Mouse (Mus musculus) C2C12 (cell line): Measurements from ENCODE around the gene Rnf4.

Experiments
- CEBPB ChIP-seq: IDR thresholded peaks from one replicate; pipeline ENCODE4 v1.6.1; 2011; ENCODE audit warnings: low read depth, mild to moderate bottlenecking, control low read depth, moderate library complexity
- CTCF ChIP-seq: IDR thresholded peaks from one replicate; pipeline ENCODE4 v1.5.1; 2011; ENCODE audit not compliant: control insufficient read depth, insufficient read depth, insufficient read length
- FOSL1 ChIP-seq: IDR thresholded peaks from one replicate; pipeline ENCODE4 v1.8.0; 2011; ENCODE audit warnings: mild to moderate bottlenecking, low read length; ENCODE audit not compliant: poor library complexity, insufficient read depth, severe bottlenecking
- MAX ChIP-seq: IDR thresholded peaks from one replicate; pipeline ENCODE4 v1.6.1; 2011; ENCODE audit warnings: mild to moderate bottlenecking, control low read depth
- MYOD1 ChIP-seq: IDR thresholded peaks from one replicate; pipeline ENCODE4 v1.6.1; 2011; ENCODE audit warnings: low read depth; ENCODE audit not compliant: control insufficient read depth, insufficient read length
- MYOG ChIP-seq: IDR thresholded peaks from one replicate; pipeline ENCODE4 v1.6.1; 2011; ENCODE audit not compliant: control insufficient read depth, insufficient read length; ENCODE audit errors: extremely low read depth
- USF1 ChIP-seq: IDR thresholded peaks from one replicate; pipeline ENCODE4 v1.6.1; 2011; ENCODE audit warnings: low read depth, mild to moderate bottlenecking, control low read depth, moderate library complexity

DNA sequence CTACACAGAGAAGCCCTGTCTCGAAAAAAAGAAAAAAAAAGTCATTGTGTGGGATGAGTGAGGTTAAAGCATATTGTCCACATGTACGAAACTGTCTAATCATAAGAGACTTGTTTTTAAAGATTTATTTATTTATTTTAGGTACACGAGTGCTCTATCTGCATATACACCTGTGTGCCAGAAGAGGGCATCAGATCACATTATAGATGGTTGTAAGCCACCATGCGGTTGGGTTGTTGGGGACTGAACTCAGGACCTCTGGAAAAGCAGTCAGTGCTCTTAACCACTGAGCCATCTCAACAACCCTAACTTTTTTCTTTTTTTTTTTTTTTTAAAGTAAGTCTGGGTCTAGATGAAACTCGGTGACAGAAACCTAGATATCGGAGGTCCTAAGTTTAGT, 42.7 kb upstream of the Rnf4 start:
- TF ChIP-seq CTCF (no peak), MYOG (no peak), USF1 (no peak), MYOD1 (no peak), MAX (no peak), FOSL1 (no peak), CEBPB (no peak)
